Mouse (Mus musculus): ENCODE results near the gene Gnb2. TPM values are rescaled to one million over a fixed set of nuclear protein-coding genes. Genes with fewer than 3 reads are reported as not detected.

The Gnb2 gene
- polyA plus RNA-seq, 1 experiment from 2014 or later = 165 TPM

- peak; percentile 85 for ATAC-seq
- Histone ChIP-seq H3K4me3 (ENCODE audit: low read depth, low read length) (peak overlapping the region; percentile 75), H3K4me2 (ENCODE audit: low read depth, low read length) (peak overlapping the region; percentile 73), H3K27me3 (ENCODE audit: insufficient read depth, low read length) (no peaks in the 10 kb centered on the region), H3K36me3 (replicated peaks; ENCODE audit: insufficient read depth, low read length) (peaks cover 6% of the 10 kb centered on the region; the same call in 1 of the 2 replicates), H3K4me1 (ENCODE audit: insufficient read depth) (peaks cover 19% of the 10 kb centered on the region), H3K9me3 (ENCODE audit: low read length) (no peaks in the 10 kb centered on the region), H3K27ac (ENCODE audit: low read depth) (peak overlapping the region; percentile 96), H3K9ac (replicated peaks) (peak overlapping the region; percentile 73)
- WGBS (ENCODE audit: insufficient replicate concordance) = 0% methylated on average over 27 of the region's 30 CpGs
- TF ChIP-seq EP300 (IDR thresholded peaks at IDR 0.05; ENCODE audit: low read depth) (no peak), CTCF (IDR thresholded peaks at IDR 0.05; ENCODE audit: low read depth) (peak; percentile 99)
- DNase-seq = peak; percentile 91
Observed at GRCm38 (mm10) chr5:137502667-137503110, 30.6 kb downstream of the Gnb2 start.

GRCm38 (mm10) chr5:137501709-137502666 lies 31.3 kb downstream of the Gnb2 start, which contains the start of gene Pop7:
Gene Pop7 (minus strand): TSS chr5:137502518.
- peak; percentile 100 for DNase-seq
- peak within 1 kb of the TSS; percentile 75 for H3K4me3 ChIP-seq (ENCODE audit: low read depth, low read length)
- ATAC-seq = peak; percentile 91
- H3K27ac ChIP-seq (ENCODE audit: low read depth) = peak within 1 kb of the TSS; percentile 96
- no peaks in the 10 kb centered on the region for H3K9me3 ChIP-seq (ENCODE audit: low read length)
- TF ChIP-seq CTCF (IDR thresholded peaks at IDR 0.05; ENCODE audit: low read depth) (peak; percentile 90), EP300 (IDR thresholded peaks at IDR 0.05; ENCODE audit: low read depth) (no peak; the same call in none of the 2 replicates)
- no peaks in the 10 kb centered on the region for H3K27me3 ChIP-seq (ENCODE audit: insufficient read depth, low read length)
- 2% methylated on average over 63 of the region's 64 CpGs for WGBS (ENCODE audit: insufficient replicate concordance)
- H3K9ac ChIP-seq (replicated peaks) = peak within 1 kb of the TSS; percentile 73
- H3K4me1 ChIP-seq (ENCODE audit: insufficient read depth) = peaks cover 19% of the 10 kb centered on the region
- peak within 1 kb of the TSS; percentile 73 for H3K4me2 ChIP-seq (ENCODE audit: low read depth, low read length)
- peaks cover 6% of the 10 kb centered on the region; the same call in 1 of the 2 replicates for H3K36me3 ChIP-seq (replicated peaks; ENCODE audit: insufficient read depth, low read length)

GRCm38 (mm10) chr5:137500186-137500585 lies 33.1 kb downstream of the Gnb2 start:
- WGBS (ENCODE audit: insufficient replicate concordance) = 83% methylated on average over 7 of the region's 7 CpGs
- Histone ChIP-seq H3K4me3 (ENCODE audit: low read depth, low read length) (no peak overlapping the region), H3K9me3 (ENCODE audit: low read length) (no peaks in the 10 kb centered on the region), H3K9ac (replicated peaks) (no peak overlapping the region), H3K4me2 (ENCODE audit: low read depth, low read length) (no peak overlapping the region), H3K27ac (ENCODE audit: low read depth) (no peak overlapping the region), H3K4me1 (ENCODE audit: insufficient read depth) (peaks cover 19% of the 10 kb centered on the region), H3K27me3 (ENCODE audit: insufficient read depth, low read length) (no peaks in the 10 kb centered on the region), H3K36me3 (replicated peaks; ENCODE audit: insufficient read depth, low read length) (peaks cover 6% of the 10 kb centered on the region; the same call in 1 of the 2 replicates)
- no peak for TF ChIP-seq EP300 (IDR thresholded peaks at IDR 0.05; ENCODE audit: low read depth)
- TF ChIP-seq CTCF (IDR thresholded peaks at IDR 0.05; ENCODE audit: low read depth) = no peak
- no peak for ATAC-seq
- no peak for DNase-seq

GRCm38 (mm10) chr5:137493831-137494230 lies 39.5 kb downstream of the Gnb2 start:
- Histone ChIP-seq H3K4me3 (ENCODE audit: low read depth, low read length) (no peak overlapping the region), H3K36me3 (replicated peaks; ENCODE audit: insufficient read depth, low read length) (no peaks in the 10 kb centered on the region), H3K9me3 (ENCODE audit: low read length) (no peaks in the 10 kb centered on the region), H3K27ac (ENCODE audit: low read depth) (0 out of 2 replicates have a peak overlapping the region, but pooled peaks have one; percentile 48), H3K27me3 (ENCODE audit: insufficient read depth, low read length) (no peaks in the 10 kb centered on the region), H3K9ac (replicated peaks) (no peak overlapping the region), H3K4me1 (ENCODE audit: insufficient read depth) (peaks cover 3% of the 10 kb centered on the region; the same call in 1 of the 2 replicates), H3K4me2 (ENCODE audit: low read depth, low read length) (no peak overlapping the region)
- DNase-seq (no peak), ATAC-seq (peak; percentile 59)
- no peak for TF ChIP-seq CTCF (IDR thresholded peaks at IDR 0.05; ENCODE audit: low read depth)
- no peak for TF ChIP-seq EP300 (IDR thresholded peaks at IDR 0.05; ENCODE audit: low read depth)
- whole genome bisulfite sequencing (ENCODE audit: insufficient replicate concordance) = 62% methylated on average over 13 of the region's 13 CpGs

- H3K4me3 ChIP-seq (ENCODE audit: low read depth, low read length) = no peak overlapping the region
- H3K27ac ChIP-seq (ENCODE audit: low read depth) = no peak overlapping the region
- WGBS (ENCODE audit: insufficient replicate concordance) = 50% methylated on average over 4 of the region's 4 CpGs
- no peak overlapping the region for H3K4me2 ChIP-seq (ENCODE audit: low read depth, low read length)
- H3K9me3 ChIP-seq (ENCODE audit: low read length) = no peaks in the 10 kb centered on the region
- ATAC-seq (no peak), DNase-seq (no peak)
- TF ChIP-seq EP300 (IDR thresholded peaks at IDR 0.05; ENCODE audit: low read depth) (no peak), CTCF (IDR thresholded peaks at IDR 0.05; ENCODE audit: low read depth) (no peak)
- H3K27me3 ChIP-seq (ENCODE audit: insufficient read depth, low read length) = no peaks in the 10 kb centered on the region
- no peak overlapping the region for H3K9ac ChIP-seq (replicated peaks)
- no peaks in the 10 kb centered on the region for H3K36me3 ChIP-seq (replicated peaks; ENCODE audit: insufficient read depth, low read length)
- peaks cover 3% of the 10 kb centered on the region; the same call in 1 of the 2 replicates for H3K4me1 ChIP-seq (ENCODE audit: insufficient read depth)
Observed at GRCm38 (mm10) chr5:137491559-137491958, 41.8 kb downstream of the Gnb2 start.

- Histone ChIP-seq H3K9ac (replicated peaks) (no peak overlapping the region), H3K4me1 (ENCODE audit: insufficient read depth) (no peaks in the 10 kb centered on the region), H3K4me2 (ENCODE audit: low read depth, low read length) (no peak overlapping the region), H3K4me3 (ENCODE audit: low read depth, low read length) (no peak overlapping the region), H3K27ac (ENCODE audit: low read depth) (no peak overlapping the region), H3K27me3 (ENCODE audit: insufficient read depth, low read length) (0 out of 2 replicates have a peak, but pooled peaks cover 13% of the 10 kb centered on the region), H3K36me3 (replicated peaks; ENCODE audit: insufficient read depth, low read length) (no peaks in the 10 kb centered on the region), H3K9me3 (ENCODE audit: low read length) (no peaks in the 10 kb centered on the region)
- WGBS (ENCODE audit: insufficient replicate concordance) = 87% methylated on average over 7 of the region's 7 CpGs
- DNase-seq (no peak), ATAC-seq (no peak)
- TF ChIP-seq EP300 (IDR thresholded peaks at IDR 0.05; ENCODE audit: low read depth) (no peak), CTCF (IDR thresholded peaks at IDR 0.05; ENCODE audit: low read depth) (peak; percentile 44)
Observed at GRCm38 (mm10) chr5:137487616-137488015, 45.7 kb downstream of the Gnb2 start.

All from liver, postnatal 0 days (tissue).